Mouse (Mus musculus): ENCODE measurements around the gene Cast.

Gene Cast

DNA sequence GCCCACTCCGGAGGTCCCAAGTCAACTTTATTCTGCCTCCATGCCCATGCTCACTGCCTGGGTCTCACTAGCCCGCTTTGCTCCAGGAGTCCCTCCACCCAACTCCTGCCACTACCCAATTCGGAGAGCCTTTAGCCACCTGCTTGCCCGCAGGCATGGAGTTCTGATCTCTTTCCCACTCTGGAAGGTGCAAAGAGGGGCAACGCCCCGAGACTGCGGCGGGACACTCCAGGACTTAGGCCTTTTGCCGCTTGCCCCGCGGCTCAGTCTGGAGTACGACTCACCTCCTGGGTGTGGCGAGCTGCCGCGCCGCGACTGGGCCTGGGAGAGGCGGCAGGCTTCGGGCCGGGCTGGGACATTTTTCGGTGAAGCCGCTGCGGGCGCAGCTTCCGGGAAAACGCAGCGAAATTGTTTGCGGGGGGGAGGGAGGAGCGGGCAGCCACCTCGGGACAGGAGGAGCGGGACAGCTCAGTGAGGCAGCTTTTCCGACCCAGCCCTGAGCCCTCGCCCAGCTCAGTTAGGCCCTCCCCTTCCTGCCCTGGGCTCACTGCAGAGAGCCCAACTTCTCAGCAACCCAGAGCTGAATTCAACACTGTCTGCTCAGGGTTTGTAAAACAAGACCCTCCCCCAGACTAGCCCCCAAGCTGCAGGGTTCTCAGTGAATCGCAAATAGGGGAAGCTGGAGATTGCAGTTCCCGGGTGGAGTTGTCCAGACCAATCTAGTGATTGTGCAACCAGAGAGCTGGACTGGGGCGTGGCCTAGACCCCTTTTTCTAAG, at the start of gene Cast:
Gene Cast, minus strand, starts transcription at position 659 of the 778 bp plus-strand sequence.
- DNase-seq (ENCODE audit: inconsistent ontology term) = peak; percentile 81

DNA sequence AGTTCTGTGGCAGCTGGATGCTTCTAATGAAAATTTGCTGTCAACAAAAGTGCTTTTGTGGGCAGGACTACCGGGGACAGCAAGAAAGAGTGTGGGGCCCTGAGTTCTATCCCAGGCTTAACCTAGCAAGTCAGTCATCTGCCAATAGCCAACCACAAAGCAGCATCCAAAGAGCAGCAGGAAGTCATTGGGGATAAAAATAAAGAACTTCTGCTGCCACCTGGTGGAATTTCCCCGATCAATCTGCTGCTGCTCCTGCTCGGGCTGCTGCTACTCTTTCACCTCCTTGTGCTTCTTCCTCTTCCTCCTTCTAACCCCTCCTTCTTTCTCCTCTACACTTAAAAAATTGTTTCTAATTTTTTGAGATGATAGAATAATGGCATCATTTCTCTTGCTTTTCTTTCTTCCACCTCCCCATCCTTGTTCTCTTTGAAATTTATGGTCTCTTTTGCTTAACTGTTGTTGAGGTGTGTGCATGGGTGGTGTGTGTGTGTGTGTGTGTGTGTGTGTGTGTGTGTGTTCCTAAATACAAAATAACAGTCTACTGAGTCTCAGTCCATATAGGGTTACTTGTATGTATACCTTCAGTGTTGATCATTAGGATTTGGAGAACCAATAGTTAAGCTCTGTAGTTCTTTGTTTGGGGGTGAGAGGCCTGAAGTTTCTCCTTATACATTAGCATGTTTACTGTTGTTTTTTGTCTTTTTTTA, 45.9 kb upstream of the Cast start:
- peak; percentile 66 for DNase-seq (ENCODE audit: inconsistent ontology term)

DNA sequence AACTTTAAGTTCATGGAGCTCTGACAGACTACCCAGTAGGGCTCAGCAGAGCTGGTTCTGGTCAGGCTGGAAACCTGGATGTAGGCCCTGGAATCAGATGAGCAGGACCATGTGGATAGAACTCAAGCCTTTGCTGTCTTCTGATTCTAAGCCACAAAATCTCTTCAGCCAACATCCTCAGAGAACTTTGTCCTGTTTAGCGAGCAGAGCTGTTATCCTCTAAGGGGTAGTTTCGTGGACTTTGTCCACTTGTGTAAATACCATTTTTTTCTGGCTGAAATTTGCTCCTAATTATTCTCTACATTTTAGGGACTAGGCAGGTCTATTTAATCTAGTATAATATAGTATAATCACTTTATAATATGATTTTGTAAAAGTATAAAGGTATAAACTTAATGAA, 42.2 kb upstream of the Cast start:
- DNase-seq (ENCODE audit: inconsistent ontology term) = no peak

DNA sequence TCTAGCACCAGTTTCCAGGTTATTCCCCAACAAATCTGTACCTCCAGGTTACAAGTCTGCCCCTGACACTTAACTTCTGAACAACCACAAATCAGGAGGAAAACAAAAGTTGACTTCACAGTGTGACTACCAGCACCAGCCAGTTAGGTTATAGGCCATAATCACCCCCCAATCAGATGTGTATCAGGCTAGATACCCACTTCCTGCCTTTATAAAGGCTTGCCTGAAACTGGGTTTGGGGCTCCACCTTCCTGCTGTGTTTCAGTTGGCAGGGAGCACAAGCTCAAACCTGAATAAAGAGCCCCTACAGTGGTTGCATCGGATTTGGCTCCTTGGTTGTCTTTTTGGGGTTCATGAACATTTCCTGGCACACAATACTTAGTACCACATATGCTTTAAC, 37.3 kb upstream of the Cast start:
- DNase-seq (ENCODE audit: inconsistent ontology term) = no peak

DNA sequence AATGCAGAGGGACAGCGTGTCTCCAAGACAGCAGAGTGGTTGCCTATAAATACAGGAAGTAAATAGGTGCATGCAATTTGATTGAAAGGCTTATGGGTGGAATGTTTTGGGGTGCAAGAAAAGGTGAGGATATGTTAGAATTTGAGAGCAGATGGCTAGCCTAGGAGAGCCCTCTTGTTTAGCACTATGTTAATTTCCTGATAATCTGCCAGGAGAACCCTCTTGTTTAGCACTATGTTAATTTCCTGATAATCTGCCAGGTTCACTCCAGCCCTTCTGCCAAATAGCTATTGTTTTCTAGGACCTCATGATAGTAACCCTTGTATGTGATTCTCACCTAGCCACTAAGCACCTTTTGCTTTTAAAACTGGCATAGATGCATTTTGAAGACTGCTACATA, 25.9 kb upstream of the Cast start:
- no peak for DNase-seq (ENCODE audit: inconsistent ontology term)

DNA sequence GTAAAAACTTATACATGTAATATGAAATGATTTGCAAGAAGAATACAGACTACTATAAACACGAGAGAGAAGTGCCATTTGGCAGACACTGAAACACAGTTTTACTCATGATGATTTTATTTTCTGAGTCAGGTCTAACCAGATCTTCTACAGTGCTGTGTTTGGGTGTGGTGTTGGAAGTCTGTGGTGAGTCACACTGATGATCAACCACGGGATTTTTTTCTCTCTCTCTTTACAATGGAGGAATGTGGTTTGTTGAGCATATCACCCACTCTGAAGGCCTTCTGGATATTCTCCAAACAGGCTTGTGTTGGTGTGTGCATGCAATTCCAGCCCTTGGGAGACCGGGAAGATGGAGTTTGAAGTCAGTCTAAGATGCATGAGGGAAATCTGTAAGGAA, 13.5 kb upstream of the Cast start:
- DNase-seq (ENCODE audit: inconsistent ontology term) = peak; percentile 84

DNA sequence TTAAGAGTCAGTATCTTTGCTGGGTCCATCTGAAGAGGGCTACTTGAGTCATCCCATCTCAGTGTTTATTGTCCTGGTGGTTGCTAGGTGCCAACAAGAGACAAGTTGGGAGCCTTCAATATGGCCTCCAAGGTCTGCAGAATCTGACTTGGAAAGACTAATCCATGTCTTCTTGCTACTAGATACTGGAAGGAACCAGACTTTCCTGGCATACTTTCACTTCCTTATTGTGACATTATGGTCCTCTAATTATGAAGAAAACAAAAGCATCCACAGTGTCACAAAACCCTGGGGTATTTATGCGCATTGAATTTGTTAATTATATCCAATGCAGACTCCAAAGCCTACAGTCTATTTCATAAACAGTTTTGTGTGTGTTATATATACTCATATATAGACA, 7.1 kb upstream of the Cast start:
- DNase-seq (ENCODE audit: inconsistent ontology term) = no peak

DNA sequence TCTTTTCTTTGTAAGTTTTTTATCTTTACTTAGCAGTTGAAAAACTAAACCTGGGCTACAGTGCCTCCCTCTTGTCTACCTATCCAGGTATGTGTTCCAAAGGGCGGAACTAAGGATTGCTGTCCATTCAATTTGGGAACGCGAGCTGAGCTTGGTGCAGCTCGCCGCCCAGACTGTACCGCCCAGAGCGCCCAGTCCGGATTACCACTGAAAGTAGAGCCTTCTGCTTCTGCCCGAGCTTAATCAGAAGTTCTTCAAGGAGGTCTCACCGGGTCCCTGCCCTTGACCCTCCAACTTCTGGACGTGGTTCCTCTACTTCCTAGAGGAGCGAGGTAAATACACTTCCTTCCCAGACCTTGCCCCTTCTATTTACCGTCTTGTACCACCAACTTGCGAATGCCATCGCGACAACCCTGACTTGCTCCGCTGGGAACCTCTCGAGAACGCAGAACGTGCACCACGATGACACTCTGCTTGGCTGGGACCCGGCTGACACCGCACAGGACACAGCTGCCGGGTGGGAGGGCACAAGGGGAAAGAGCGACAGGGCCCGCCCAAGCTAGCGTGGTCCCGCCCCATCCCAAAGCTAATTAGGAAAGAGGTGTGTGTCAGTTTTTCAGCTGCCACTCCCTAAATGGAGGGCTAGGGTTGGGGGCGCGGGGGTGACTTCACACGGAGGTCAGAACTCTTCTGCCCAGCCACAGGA, 1.0 kb downstream of the Cast start:
- DNase-seq (ENCODE audit: inconsistent ontology term) = peak; percentile 92

DNA sequence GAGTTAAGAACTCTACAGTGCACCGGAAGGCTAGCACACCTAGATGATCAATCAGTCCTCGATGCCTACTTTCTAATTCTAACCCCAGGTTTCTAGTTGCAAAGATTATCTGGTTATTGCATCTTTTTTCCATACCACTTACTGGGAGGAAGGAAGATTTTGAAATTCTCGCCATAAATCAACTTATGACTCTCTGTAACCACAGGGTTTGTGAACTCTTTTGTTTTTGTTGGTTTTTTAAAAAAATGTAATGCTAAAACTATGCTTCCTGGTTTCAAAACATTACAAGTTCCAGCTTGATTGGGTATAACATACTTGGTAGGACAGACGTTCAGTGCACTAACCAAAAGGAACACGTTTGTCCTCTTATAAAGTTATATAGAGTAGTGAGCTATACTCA, 1.7 kb downstream of the Cast start:
- DNase-seq (ENCODE audit: inconsistent ontology term) = no peak

DNA sequence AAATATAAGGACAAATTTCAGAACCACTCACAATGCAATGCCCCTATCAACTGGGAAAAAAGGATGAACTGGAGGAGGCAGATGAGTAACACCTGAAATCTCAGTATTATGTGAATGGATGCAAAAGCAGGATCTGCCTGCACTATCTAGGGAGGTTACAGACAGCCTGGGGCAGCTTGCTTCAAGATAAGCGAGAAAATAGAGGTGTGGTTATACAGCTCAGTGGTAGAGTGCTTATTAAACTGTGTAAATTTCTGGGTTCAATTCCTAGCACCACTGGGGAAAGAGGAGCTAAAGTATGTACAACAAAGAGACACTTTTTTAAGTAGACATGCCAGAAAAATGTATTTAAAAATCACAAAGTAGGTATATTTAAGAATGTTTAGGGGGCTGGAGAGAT, 14.2 kb downstream of the Cast start:
- no peak for DNase-seq (ENCODE audit: inconsistent ontology term)

DNA sequence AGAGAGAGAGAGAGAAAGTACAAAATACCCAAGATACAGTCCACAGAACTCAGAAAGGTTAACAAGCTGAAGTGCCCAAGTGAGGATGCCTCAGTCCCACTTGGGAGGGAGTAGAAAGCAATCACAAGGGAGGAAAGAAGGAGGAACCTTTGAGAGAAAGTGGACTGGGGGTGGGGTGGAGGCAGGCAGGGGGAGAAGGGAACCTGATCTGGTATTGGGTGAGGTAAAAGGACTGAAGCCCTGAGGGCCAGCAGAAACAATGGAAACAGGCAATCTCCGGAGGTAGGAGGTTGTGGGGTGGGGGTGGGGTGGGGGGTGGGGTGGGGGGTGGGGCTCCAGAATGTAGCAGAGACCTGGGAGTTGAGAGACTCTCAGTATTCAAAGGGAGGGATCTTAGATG, 20.9 kb downstream of the Cast start:
- no peak for DNase-seq (ENCODE audit: inconsistent ontology term)

DNA sequence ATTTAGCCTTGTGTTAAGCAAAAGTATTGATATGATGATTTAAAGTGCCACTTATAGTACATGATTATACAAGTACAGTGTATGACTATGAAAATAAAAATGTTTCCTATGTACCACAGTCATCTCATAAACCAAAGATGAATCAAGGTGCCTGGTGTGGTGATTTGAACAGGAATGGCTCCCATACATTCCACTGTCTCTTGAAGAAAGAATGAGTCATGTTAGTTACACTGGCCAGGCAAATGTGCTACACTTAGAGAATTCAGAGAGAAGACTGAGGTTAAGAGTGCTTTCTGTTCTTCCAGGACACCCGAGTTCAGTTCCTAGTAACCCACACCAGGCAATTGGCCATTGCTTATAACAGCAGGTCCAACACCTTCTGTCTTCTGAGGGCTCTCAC, 36.5 kb downstream of the Cast start:
- DNase-seq (ENCODE audit: inconsistent ontology term) = peak; percentile 59

DNA sequence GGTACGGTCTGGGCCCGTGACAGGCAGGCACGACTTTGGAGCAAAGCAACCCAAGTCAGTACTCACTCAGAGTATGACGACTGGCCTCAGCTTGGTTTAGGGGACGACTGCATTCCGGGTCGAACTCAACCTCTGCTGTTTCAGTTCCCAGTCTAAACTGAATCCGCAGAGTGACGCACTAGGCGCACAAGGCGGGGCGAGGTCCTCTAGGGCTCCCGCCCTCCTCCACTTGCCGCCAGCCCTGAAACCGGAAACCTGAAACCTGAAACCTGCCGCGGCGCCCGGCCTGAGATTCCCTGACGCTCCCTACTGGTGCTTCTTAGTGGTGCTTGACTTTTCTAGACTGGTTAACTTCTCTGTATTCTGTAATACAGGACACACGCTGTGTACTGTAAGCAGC, 38.1 kb downstream of the Cast start:
- DNase-seq (ENCODE audit: inconsistent ontology term) = peak; percentile 96

DNA sequence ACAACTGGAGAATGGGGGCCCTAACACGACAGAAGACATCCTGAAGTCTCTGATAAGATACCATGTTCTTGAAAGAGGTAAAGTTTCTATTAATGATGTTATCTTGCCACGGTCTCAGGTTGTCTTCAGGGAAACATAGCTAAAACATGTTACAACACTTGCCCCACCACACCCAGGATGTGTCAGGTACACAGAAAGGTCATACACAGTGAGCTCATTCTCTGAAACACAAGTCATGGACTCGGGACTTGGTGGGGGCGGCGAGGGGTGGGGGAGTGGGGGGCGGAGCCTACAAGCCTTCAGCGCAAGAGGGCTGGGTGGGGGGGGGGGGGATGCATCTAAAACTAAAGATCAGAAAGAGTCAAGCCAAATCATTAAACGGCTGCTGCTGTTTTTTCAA, 38.7 kb downstream of the Cast start:
- DNase-seq (ENCODE audit: inconsistent ontology term) = no peak

DNA sequence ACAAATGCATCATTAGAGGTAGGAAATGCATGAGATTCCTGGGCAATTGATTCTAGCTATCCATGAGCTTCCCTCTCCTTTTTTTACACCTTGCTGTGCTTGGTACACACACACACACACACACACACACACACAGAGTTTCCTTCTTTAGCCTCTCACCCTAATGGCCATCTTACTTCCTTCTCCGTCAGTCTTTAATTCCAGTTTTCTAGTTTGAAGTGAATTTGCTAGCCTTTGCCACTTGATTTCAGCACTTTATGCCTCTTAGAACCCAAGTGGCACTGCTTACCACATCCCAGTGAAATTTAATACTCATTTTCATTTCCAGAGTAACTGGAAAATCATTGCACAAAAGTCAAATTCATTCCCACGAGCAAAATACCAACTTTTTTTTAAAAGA, 41.4 kb downstream of the Cast start:
- DNase-seq (ENCODE audit: inconsistent ontology term) = no peak

DNA sequence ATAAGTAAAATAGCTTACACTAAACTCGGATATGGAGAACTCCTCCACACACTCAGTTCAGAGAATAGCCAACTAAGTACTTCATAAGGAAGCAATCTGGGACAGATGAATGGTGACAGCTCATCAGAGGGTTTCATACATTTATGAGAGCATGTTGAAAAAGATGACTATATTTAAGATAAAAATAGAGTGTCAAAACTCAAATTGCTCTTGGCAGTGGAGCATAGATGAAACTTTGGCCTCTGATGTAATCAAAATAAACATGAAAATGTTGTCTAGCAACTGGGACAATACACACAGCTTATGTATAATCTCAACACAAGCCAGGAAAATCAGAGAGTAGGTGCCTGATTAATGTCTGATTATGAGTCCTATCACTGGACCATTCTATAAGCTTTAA, 45.9 kb downstream of the Cast start:
- no peak for DNase-seq (ENCODE audit: inconsistent ontology term)

DNA sequence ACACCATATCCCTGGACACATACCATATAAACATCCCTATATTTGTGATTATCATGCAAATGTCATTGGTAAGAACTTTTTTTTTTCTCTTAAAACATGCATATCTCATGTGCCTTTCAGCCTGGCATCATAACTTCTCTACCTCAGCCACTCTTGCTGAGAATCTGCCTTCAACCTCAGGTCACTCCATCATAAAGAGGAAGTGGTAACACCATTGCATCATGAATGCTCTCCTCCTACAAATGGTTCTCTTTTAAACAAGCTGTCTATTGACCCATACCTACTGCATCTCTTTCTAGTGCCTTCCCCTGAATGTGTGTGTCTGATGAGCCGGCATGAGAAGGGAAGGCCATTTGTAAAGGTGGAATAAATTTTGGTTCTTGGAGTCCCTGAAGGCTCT, 49.5 kb downstream of the Cast start:
- no peak for DNase-seq (ENCODE audit: inconsistent ontology term)

DNA sequence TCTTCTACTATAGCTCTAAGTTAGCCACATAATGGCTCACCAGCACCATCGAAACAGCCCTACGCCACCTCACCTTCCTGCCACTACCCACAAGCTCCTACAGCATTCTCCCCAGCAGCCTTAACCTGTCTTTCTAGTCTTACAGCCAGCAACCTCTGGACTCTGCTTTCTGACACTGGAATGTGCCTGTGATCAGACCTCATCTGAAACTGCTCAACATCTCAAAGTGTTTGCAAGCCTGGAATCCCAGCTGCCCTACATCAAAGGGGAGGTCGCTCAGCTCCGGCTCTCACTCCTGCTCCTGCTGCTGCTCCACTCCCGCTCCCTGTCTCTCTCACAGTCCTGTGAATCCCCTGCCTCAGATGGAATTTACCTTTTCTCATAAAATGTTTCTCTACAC, 65.4 kb downstream of the Cast start:
- DNase-seq (ENCODE audit: inconsistent ontology term) = no peak

DNA sequence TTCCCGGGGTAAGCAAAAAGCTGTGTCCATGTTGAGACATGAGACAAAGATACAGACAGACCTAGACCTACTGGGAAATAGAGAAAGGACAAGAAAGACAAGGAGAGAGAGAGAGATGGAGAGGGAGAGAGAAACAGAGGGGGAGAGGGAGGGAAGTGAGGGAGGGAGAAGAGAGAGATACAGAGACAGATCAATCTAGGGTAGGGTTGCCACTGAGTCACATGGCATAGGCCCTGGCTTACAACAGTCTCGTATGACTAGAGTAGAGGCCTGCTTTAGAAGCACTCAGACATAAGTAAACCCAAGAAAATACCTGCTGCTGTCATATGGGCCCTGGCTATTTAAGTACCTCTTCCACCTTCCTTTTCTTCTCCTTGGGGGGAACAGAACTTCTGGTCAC, 72.2 kb downstream of the Cast start:
- no peak for DNase-seq (ENCODE audit: inconsistent ontology term)

DNA sequence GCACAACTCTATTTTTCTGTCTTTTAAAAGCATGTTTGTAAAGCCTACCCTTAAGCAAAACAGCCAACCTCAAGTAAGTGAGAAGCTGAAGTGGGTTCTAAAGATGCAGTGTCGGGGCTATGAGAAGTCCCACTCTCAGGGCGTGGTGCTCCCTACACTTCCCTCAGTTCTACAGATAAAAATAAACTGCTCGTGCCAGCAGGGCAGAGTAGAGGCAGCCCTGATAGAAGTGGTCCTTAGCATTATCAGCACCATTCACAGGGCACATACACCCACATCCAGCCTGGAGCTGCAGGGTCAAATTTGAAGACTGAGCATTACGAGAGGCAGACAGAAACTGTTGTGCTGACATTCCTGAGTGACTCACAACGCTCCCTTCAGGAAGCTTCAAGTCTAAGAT, 72.8 kb downstream of the Cast start:
- DNase-seq (ENCODE audit: inconsistent ontology term) = no peak

DNA sequence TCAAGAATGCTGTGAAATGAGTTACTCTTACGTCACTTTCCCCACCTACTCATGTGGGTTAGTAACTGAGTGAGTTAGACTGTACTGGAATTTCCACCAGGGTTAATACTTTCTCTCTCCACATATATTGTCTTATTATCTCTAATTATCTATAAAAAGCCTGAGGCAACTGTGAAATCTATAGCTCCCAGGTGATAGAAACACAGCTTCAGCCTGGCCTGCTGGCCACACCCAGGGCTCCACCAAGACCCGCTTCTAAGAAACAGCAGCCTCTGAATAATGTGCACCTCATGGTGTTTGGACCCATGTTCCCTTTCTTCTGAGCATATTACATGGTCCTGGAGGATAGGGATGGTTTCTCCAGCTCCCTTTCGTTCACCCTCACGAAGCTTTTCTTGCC, 74.9 kb downstream of the Cast start:
- DNase-seq (ENCODE audit: inconsistent ontology term) = no peak

DNA sequence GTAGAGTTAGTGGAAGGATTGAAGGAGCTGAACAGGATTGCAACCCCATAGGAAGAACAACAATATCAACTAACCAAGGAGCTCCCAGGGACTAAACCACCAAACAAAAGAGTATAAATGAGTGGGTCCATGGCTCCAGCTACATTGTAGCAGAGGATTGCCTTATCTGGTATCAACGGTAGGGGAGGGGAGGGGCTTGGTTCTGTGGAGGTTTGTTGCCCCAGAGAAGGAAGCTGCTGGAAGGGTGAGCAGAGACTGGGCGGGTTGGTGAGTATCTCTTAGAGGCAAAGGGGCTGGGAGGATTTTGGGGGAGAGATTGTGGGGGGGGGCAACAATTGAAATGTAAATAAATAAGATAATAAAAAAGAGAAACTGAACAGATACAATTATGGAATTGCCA, 89.6 kb downstream of the Cast start:
- no peak for DNase-seq (ENCODE audit: inconsistent ontology term)

DNA sequence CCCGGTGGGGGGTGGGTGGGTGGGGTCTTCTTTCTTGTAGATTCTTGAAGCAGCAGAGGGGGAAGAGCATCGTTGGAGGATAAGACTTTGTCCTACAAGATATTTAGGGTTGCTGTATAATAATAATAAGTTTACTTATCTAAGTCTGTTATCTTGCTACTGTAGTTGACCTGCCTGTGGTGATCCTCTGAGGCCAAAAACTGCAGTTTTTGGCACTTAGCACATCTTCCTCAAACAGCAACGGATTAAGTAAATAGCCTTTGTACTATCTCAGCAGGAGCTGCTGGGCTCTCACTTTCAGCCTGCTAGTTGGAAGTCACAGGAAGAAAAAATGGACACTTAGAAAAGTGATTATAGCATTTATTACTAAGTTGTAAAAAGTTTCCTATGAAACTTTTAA, 112.4 kb downstream of the Cast start:
- no peak for DNase-seq (ENCODE audit: inconsistent ontology term)
